In genomic region chr8:123387041-123387440, GRCm38 (mm10) we compare ENCODE assay signal across 24 mouse cellular contexts. TPM values are rescaled to one million over a fixed set of nuclear protein-coding genes. Genes with fewer than 3 reads are reported as not detected.
"Had no signal": no experiment of that assay in that cellular context is flagged by ENCODE, and none has a peak within 500 bp of the region (broad histone marks: within the 10 kb centered on the region; RNA-seq: fewer than 3 reads in every experiment).

No protein-coding gene starts in this region.

- H3K4me3 ChIP-seq: kidney, embryonic 15.5 days; limb, embryonic 12.5 days; limb, embryonic 15.5 days; liver, embryonic 13.5 days; midbrain, embryonic 15.5 days; neural tube, embryonic 12.5 days; neural tube, embryonic 15.5 days; stomach, embryonic 15.5 days had no signal

- DNase-seq: kidney, adult 8-10 months; kidney, postnatal 10 days; kidney, postnatal 36 days; left cerebral cortex, postnatal 4 days; liver, embryonic 13.5 days; lung, adult 2 months; lung, postnatal 14 days; lung, postnatal 4 days; retina, postnatal 1 day; right cerebral cortex, postnatal 25 days; spleen, adult 18-20 months; thymus, postnatal 36 days had no signal

- H3K9me3 ChIP-seq: kidney, embryonic 15.5 days; limb, embryonic 12.5 days; limb, embryonic 15.5 days; liver, embryonic 13.5 days; midbrain, embryonic 15.5 days; neural tube, embryonic 12.5 days; neural tube, embryonic 15.5 days; stomach, embryonic 15.5 days had no signal

- H3K4me2 ChIP-seq: kidney, embryonic 15.5 days; limb, embryonic 12.5 days; limb, embryonic 15.5 days; liver, embryonic 13.5 days; midbrain, embryonic 11.5 days; midbrain, embryonic 15.5 days; neural tube, embryonic 12.5 days; neural tube, embryonic 15.5 days; stomach, embryonic 15.5 days had no signal

- H3K9ac ChIP-seq: kidney, embryonic 15.5 days; limb, embryonic 12.5 days; limb, embryonic 15.5 days; liver, embryonic 13.5 days; midbrain, embryonic 15.5 days; neural tube, embryonic 12.5 days; neural tube, embryonic 15.5 days; stomach, embryonic 15.5 days had no signal

- H3K27ac ChIP-seq: kidney, embryonic 15.5 days; limb, embryonic 12.5 days; limb, embryonic 15.5 days; liver, embryonic 13.5 days; midbrain, embryonic 15.5 days; neural tube, embryonic 12.5 days; neural tube, embryonic 15.5 days; stomach, embryonic 15.5 days had no signal

- H3K4me1 ChIP-seq: kidney, embryonic 15.5 days; limb, embryonic 12.5 days; limb, embryonic 15.5 days; liver, embryonic 13.5 days; midbrain, embryonic 15.5 days; neural tube, embryonic 12.5 days; neural tube, embryonic 15.5 days; stomach, embryonic 15.5 days had no signal

- H3K27me3 ChIP-seq: kidney, embryonic 15.5 days; limb, embryonic 12.5 days; limb, embryonic 15.5 days; liver, embryonic 13.5 days; midbrain, embryonic 15.5 days; neural tube, embryonic 12.5 days; neural tube, embryonic 15.5 days; stomach, embryonic 15.5 days had no signal

- ATAC-seq: midbrain, embryonic 15.5 days had no signal

RNA-seq across cellular contexts. Expression of gene Mc1r, which starts 19.9 kb away (rescaled TPM):
- total RNA-seq: left cerebral cortex, adult 8-10 months; left cerebral cortex, postnatal 4 days had no signal
- polyA plus RNA-seq: kidney, embryonic 15.5 days; limb, embryonic 12.5 days; liver, embryonic 13.5 days; liver, embryonic 16.5 days; lung, adult 2 months; lung, embryonic 16.5 days; stomach, embryonic 15.5 days; urinary bladder, adult 2 months had no signal
